Mouse (Mus musculus): ENCODE data around the gene Gm45234. TPM values are rescaled to one million over a fixed set of nuclear protein-coding genes. Genes with fewer than 3 reads are reported as not detected.

The Gm45234 gene
- polyA plus RNA-seq, 1 experiment from 2014 or later, result not detected

GRCm38 (mm10) chr6:124745490-124746295, 10.1 kb downstream of the Gm45234 start:
- Histone ChIP-seq H3K9me3 (no peaks in the 10 kb centered on the region), H3K27me3 (no peaks in the 10 kb centered on the region), H3K27ac (peak overlapping the region; percentile 88), H3K36me3 (peaks cover 67% of the 10 kb centered on the region), H3K4me1 (peaks cover 33% of the 10 kb centered on the region), H3K4me3 (peak overlapping the region; percentile 54), H3K9ac (peak overlapping the region; percentile 84), H3K4me2 (replicated peaks) (peak overlapping the region; percentile 94)
- WGBS, result under 1% methylated on average over 77 of the region's 85 CpGs
- ATAC-seq (ENCODE audit: low FRiP score, low read depth), result peak; percentile 77

- Histone ChIP-seq H3K4me2 (replicated peaks) (peak overlapping the region; percentile 94), H3K27ac (peak overlapping the region; percentile 74; the same call in 1 of the 2 replicates), H3K9me3 (no peaks in the 10 kb centered on the region), H3K27me3 (no peaks in the 10 kb centered on the region), H3K4me1 (peaks cover 37% of the 10 kb centered on the region), H3K36me3 (peaks cover 64% of the 10 kb centered on the region), H3K4me3 (peak overlapping the region; percentile 54), H3K9ac (peak overlapping the region; percentile 66)
- ATAC-seq (ENCODE audit: low FRiP score, low read depth), result no peak
- WGBS, result 70% methylated on average over 26 of the region's 26 CpGs
Observed at GRCm38 (mm10) chr6:124744755-124745321, 11.0 kb downstream of the Gm45234 start.

- no peak overlapping the region for H3K27ac ChIP-seq
- H3K27me3 ChIP-seq, result no peaks in the 10 kb centered on the region
- peaks cover 47% of the 10 kb centered on the region for H3K4me1 ChIP-seq
- ATAC-seq (ENCODE audit: low FRiP score, low read depth), result no peak
- peaks cover 63% of the 10 kb centered on the region for H3K36me3 ChIP-seq
- no peaks in the 10 kb centered on the region for H3K9me3 ChIP-seq
- no peak overlapping the region for H3K4me3 ChIP-seq
- WGBS, result 89% methylated on average over 8 of the region's 8 CpGs
- H3K9ac ChIP-seq, result peak overlapping the region; percentile 26; the same call in 1 of the 2 replicates
- H3K4me2 ChIP-seq (replicated peaks), result no peak overlapping the region
Observed at GRCm38 (mm10) chr6:124743647-124744046, 12.2 kb downstream of the Gm45234 start.

- Histone ChIP-seq H3K9me3 (no peaks in the 10 kb centered on the region), H3K36me3 (peaks cover 57% of the 10 kb centered on the region), H3K4me2 (replicated peaks) (no peak overlapping the region), H3K9ac (peak overlapping the region; percentile 26; the same call in 1 of the 2 replicates), H3K4me3 (no peak overlapping the region), H3K4me1 (peaks cover 51% of the 10 kb centered on the region), H3K27me3 (no peaks in the 10 kb centered on the region), H3K27ac (no peak overlapping the region)
- no peak for ATAC-seq (ENCODE audit: low FRiP score, low read depth)
- WGBS, result 92% methylated on average over 15 of the region's 15 CpGs
Observed at GRCm38 (mm10) chr6:124742839-124743514, 12.8 kb downstream of the Gm45234 start.

- 75% methylated on average over 3 of the region's 3 CpGs for WGBS
- peaks cover 47% of the 10 kb centered on the region for H3K4me1 ChIP-seq
- peak overlapping the region; percentile 62 for H3K9ac ChIP-seq
- peaks cover 45% of the 10 kb centered on the region for H3K36me3 ChIP-seq
- no peak for ATAC-seq (ENCODE audit: low FRiP score, low read depth)
- peak overlapping the region; percentile 74 for H3K4me3 ChIP-seq
- peak overlapping the region; percentile 71 for H3K4me2 ChIP-seq (replicated peaks)
- no peaks in the 10 kb centered on the region for H3K27me3 ChIP-seq
- H3K9me3 ChIP-seq, result no peaks in the 10 kb centered on the region
- H3K27ac ChIP-seq, result peak overlapping the region; percentile 99
Observed at GRCm38 (mm10) chr6:124741842-124742241, 14.0 kb downstream of the Gm45234 start.

GRCm38 (mm10) chr6:124740888-124741761, 14.7 kb downstream of the Gm45234 start, which contains the start of gene Grcc10:
TSS of gene Grcc10 (minus strand) at chr6:124741374.
- Histone ChIP-seq H3K4me2 (replicated peaks) (peak within 1 kb of the TSS; percentile 71), H3K9me3 (no peaks in the 10 kb centered on the region), H3K27me3 (no peaks in the 10 kb centered on the region), H3K4me3 (peak within 1 kb of the TSS; percentile 74), H3K4me1 (peaks cover 39% of the 10 kb centered on the region), H3K27ac (peak within 1 kb of the TSS; percentile 99), H3K9ac (peak within 1 kb of the TSS; percentile 87), H3K36me3 (peaks cover 40% of the 10 kb centered on the region)
- peak; percentile 85 for ATAC-seq (ENCODE audit: low FRiP score, low read depth)
- WGBS, result under 1% methylated on average over 41 of the region's 41 CpGs

- Histone ChIP-seq H3K9ac (peak overlapping the region; percentile 87), H3K27me3 (no peaks in the 10 kb centered on the region)
Observed at GRCm38 (mm10) chr6:124740211-124740887, 15.5 kb downstream of the Gm45234 start.

GRCm38 (mm10) chr6:124739231-124739796, 16.5 kb downstream of the Gm45234 start:
- H3K27ac ChIP-seq, result peak overlapping the region; percentile 99; the same call in 1 of the 2 replicates
- H3K36me3 ChIP-seq, result peaks cover 30% of the 10 kb centered on the region
- peak overlapping the region; percentile 71 for H3K4me2 ChIP-seq (replicated peaks)
- 83% methylated on average over 10 of the region's 10 CpGs for WGBS
- H3K9ac ChIP-seq, result no peak overlapping the region
- H3K4me1 ChIP-seq, result peaks cover 28% of the 10 kb centered on the region
- no peak for ATAC-seq (ENCODE audit: low FRiP score, low read depth)
- no peaks in the 10 kb centered on the region for H3K27me3 ChIP-seq
- H3K9me3 ChIP-seq, result no peaks in the 10 kb centered on the region
- H3K4me3 ChIP-seq, result peak overlapping the region; percentile 74

More at GRCm38 (mm10) chr6:124740211-124740887, 15.5 kb downstream of the Gm45234 start:
- Histone ChIP-seq H3K4me3 (peak overlapping the region; percentile 74), H3K9me3 (no peaks in the 10 kb centered on the region), H3K4me2 (replicated peaks) (peak overlapping the region; percentile 71), H3K27ac (peak overlapping the region; percentile 99), H3K4me1 (peaks cover 36% of the 10 kb centered on the region), H3K36me3 (peaks cover 40% of the 10 kb centered on the region)
- peak; percentile 3 for ATAC-seq (ENCODE audit: low FRiP score, low read depth)
- 1% methylated on average over 29 of the region's 29 CpGs for WGBS

- WGBS, result 28% methylated on average over 15 of the region's 15 CpGs
- no peak for ATAC-seq (ENCODE audit: low FRiP score, low read depth)
- Histone ChIP-seq H3K9ac (peak within 1 kb of the TSS; percentile 35; the same call in 1 of the 2 replicates), H3K4me2 (replicated peaks) (peak within 1 kb of the TSS; percentile 71), H3K36me3 (peaks cover 23% of the 10 kb centered on the region), H3K27me3 (no peaks in the 10 kb centered on the region), H3K9me3 (no peaks in the 10 kb centered on the region), H3K4me1 (peaks cover 28% of the 10 kb centered on the region), H3K27ac (peak within 1 kb of the TSS; percentile 99; the same call in 1 of the 2 replicates), H3K4me3 (peak within 1 kb of the TSS; percentile 74; the same call in 1 of the 2 replicates)
Observed at GRCm38 (mm10) chr6:124738511-124739023, 17.3 kb downstream of the Gm45234 start, which contains the start of gene Ptpn6. TSS of gene Ptpn6 (minus strand) at chr6:124738714.

GRCm38 (mm10) chr6:124737040-124737439, 18.8 kb downstream of the Gm45234 start:
- Histone ChIP-seq H3K27ac (no peak overlapping the region), H3K9ac (no peak overlapping the region), H3K9me3 (no peaks in the 10 kb centered on the region), H3K4me1 (peaks cover 30% of the 10 kb centered on the region), H3K4me2 (replicated peaks) (no peak overlapping the region), H3K4me3 (no peak overlapping the region), H3K36me3 (peaks cover 11% of the 10 kb centered on the region; the same call in 1 of the 2 replicates), H3K27me3 (no peaks in the 10 kb centered on the region)
- no peak for ATAC-seq (ENCODE audit: low FRiP score, low read depth)
- 93% methylated on average over 11 of the region's 11 CpGs for WGBS
